Mouse (Mus musculus) urinary bladder, postnatal 10 days (tissue): ENCODE results near the gene Gm614.

Experiments used
- DNase-seq: peaks from one replicate; pipeline ENCODE4 v3.0.0; 2022; ENCODE audit warnings: low spot score

Gene Gm614

GRCm38 (mm10) chrX:101263892-101264291 is at the start of gene Gm614:
Gm614 (minus strand) TSS chrX:101263992.
- no peak for DNase-seq

- DNase-seq: no peak
Observed at GRCm38 (mm10) chrX:101309299-101309698, 45.5 kb upstream of the Gm614 start.

GRCm38 (mm10) chrX:101304646-101305045 is 40.9 kb upstream of the Gm614 start:
- DNase-seq: no peak

- no peak for DNase-seq
Observed at GRCm38 (mm10) chrX:101301654-101302053, 37.9 kb upstream of the Gm614 start.

GRCm38 (mm10) chrX:101300427-101301030 is 36.7 kb upstream of the Gm614 start:
- DNase-seq: no peak

- DNase-seq: no peak
Observed at GRCm38 (mm10) chrX:101299473-101300426, 36.0 kb upstream of the Gm614 start.

GRCm38 (mm10) chrX:101299055-101299454 is 35.3 kb upstream of the Gm614 start, which contains the start of gene Nlgn3:
Nlgn3 (plus strand) TSS chrX:101299168.
- DNase-seq: no peak

GRCm38 (mm10) chrX:101290111-101290510 is 26.3 kb upstream of the Gm614 start:
- no peak for DNase-seq

- DNase-seq: no peak
Observed at GRCm38 (mm10) chrX:101289037-101289436, 25.2 kb upstream of the Gm614 start.

- no peak for DNase-seq
Observed at GRCm38 (mm10) chrX:101288432-101288831, 24.6 kb upstream of the Gm614 start.

GRCm38 (mm10) chrX:101287543-101287942 is 23.8 kb upstream of the Gm614 start:
- DNase-seq: no peak

- no peak for DNase-seq
Observed at GRCm38 (mm10) chrX:101285953-101286670, 22.3 kb upstream of the Gm614 start.

GRCm38 (mm10) chrX:101285534-101285933 is 21.7 kb upstream of the Gm614 start:
- DNase-seq: no peak

- no peak for DNase-seq
Observed at GRCm38 (mm10) chrX:101282813-101283212, 19.0 kb upstream of the Gm614 start.

- DNase-seq: peak; percentile 58
Observed at GRCm38 (mm10) chrX:101273875-101274738, 10.3 kb upstream of the Gm614 start, which contains the start of gene Med12. Med12 (plus strand) TSS chrX:101274030.

- DNase-seq: no peak
Observed at GRCm38 (mm10) chrX:101273410-101273809, 9.6 kb upstream of the Gm614 start.

GRCm38 (mm10) chrX:101268755-101269124 is 4.9 kb upstream of the Gm614 start, which contains the start of gene Gm20489:
Gm20489 (minus strand) TSS chrX:101269023.
- no peak for DNase-seq

- no peak for DNase-seq
Observed at GRCm38 (mm10) chrX:101268025-101268754, 4.4 kb upstream of the Gm614 start, which contains the start of gene Il2rg. Il2rg (minus strand) TSS chrX:101268255.

- no peak for DNase-seq
Observed at GRCm38 (mm10) chrX:101266631-101267030, 2.8 kb upstream of the Gm614 start.

- DNase-seq: no peak
Observed at GRCm38 (mm10) chrX:101260441-101261325, 3.1 kb downstream of the Gm614 start.
